Mouse (Mus musculus): ENCODE measurements around the gene Il18. TPM values are rescaled to one million over a fixed set of nuclear protein-coding genes. Genes with fewer than 3 reads are reported as not detected.

Gene Il18
- total and polyA plus RNA-seq, 3 experiments, result 0.53 to 1.2 (median 1.0) TPM

GRCm38 (mm10) chr9:50540170-50540569, 14.5 kb upstream of the Il18 start:
- no peak for DNase-seq
- no peaks in the 10 kb centered on the region for H3K36me3 ChIP-seq (ENCODE audit: control insufficient read depth, insufficient read depth, low read length)
- H3K79me2 ChIP-seq (replicated peaks; ENCODE audit: control insufficient read depth, insufficient read depth, low read length), result no peaks in the 10 kb centered on the region
- 38% methylated on average over 7 of the region's 7 CpGs for WGBS
- TF ChIP-seq CTCF (IDR thresholded peaks at IDR 0.05) (no peak), EP300 (IDR thresholded peaks at IDR 0.05; ENCODE audit: insufficient read depth, low read depth, low read length) (no peak), POLR2A (IDR thresholded peaks at IDR 0.05; ENCODE audit: insufficient read depth, low read depth, low read length) (no peak)
- no peak overlapping the region for H3K27ac ChIP-seq
- H3K27me3 ChIP-seq (ENCODE audit: control insufficient read depth, insufficient read depth, low read length), result no peaks in the 10 kb centered on the region
- no peak overlapping the region for H3K9ac ChIP-seq (ENCODE audit: low read depth, low read length)
- H3K4me1 ChIP-seq (ENCODE audit: control insufficient read depth, insufficient read depth, low read length), result no peaks in the 10 kb centered on the region
- intact Hi-C loops (cut with DNase I), result no loop called here
- H3K4me3 ChIP-seq, result no peak overlapping the region

- no peak overlapping the region for H3K9ac ChIP-seq (ENCODE audit: low read depth, low read length)
- TF ChIP-seq EP300 (IDR thresholded peaks at IDR 0.05; ENCODE audit: insufficient read depth, low read depth, low read length) (no peak), POLR2A (IDR thresholded peaks at IDR 0.05; ENCODE audit: insufficient read depth, low read depth, low read length) (no peak), CTCF (IDR thresholded peaks at IDR 0.05) (no peak)
- 68% methylated on average over 9 of the region's 9 CpGs for WGBS
- H3K36me3 ChIP-seq (ENCODE audit: control insufficient read depth, insufficient read depth, low read length), result no peaks in the 10 kb centered on the region
- no peaks in the 10 kb centered on the region for H3K79me2 ChIP-seq (replicated peaks; ENCODE audit: control insufficient read depth, insufficient read depth, low read length)
- H3K4me3 ChIP-seq, result no peak overlapping the region
- H3K27me3 ChIP-seq (ENCODE audit: control insufficient read depth, insufficient read depth, low read length), result no peaks in the 10 kb centered on the region
- no peaks in the 10 kb centered on the region for H3K4me1 ChIP-seq (ENCODE audit: control insufficient read depth, insufficient read depth, low read length)
- intact Hi-C loops (cut with DNase I), result no loop called here
- DNase-seq, result no peak
- no peak overlapping the region for H3K27ac ChIP-seq
These were observed 12.2 kb upstream of the Il18 start for GRCm38 (mm10) chr9:50542401-50542800.

GRCm38 (mm10) chr9:50547859-50548478, 6.7 kb upstream of the Il18 start:
- intact Hi-C loops (cut with DNase I), result no loop called here
- 32% methylated on average over 5 of the region's 5 CpGs for WGBS

GRCm38 (mm10) chr9:50548936-50549335, 5.7 kb upstream of the Il18 start:
- Histone ChIP-seq H3K4me1 (ENCODE audit: control insufficient read depth, insufficient read depth, low read length) (no peaks in the 10 kb centered on the region), H3K36me3 (ENCODE audit: control insufficient read depth, insufficient read depth, low read length) (no peaks in the 10 kb centered on the region), H3K9ac (ENCODE audit: low read depth, low read length) (no peak overlapping the region), H3K27me3 (ENCODE audit: control insufficient read depth, insufficient read depth, low read length) (no peaks in the 10 kb centered on the region), H3K79me2 (replicated peaks; ENCODE audit: control insufficient read depth, insufficient read depth, low read length) (no peaks in the 10 kb centered on the region), H3K27ac (no peak overlapping the region), H3K4me3 (no peak overlapping the region)
- TF ChIP-seq CTCF (IDR thresholded peaks at IDR 0.05) (no peak), POLR2A (IDR thresholded peaks at IDR 0.05; ENCODE audit: insufficient read depth, low read depth, low read length) (no peak), EP300 (IDR thresholded peaks at IDR 0.05; ENCODE audit: insufficient read depth, low read depth, low read length) (no peak)
- 78% methylated on average over 4 of the region's 4 CpGs for WGBS
- intact Hi-C loops (cut with DNase I), result no loop called here
- DNase-seq, result no peak

More at GRCm38 (mm10) chr9:50547859-50548478, 6.7 kb upstream of the Il18 start:
- Histone ChIP-seq H3K27ac (no peak overlapping the region), H3K79me2 (replicated peaks; ENCODE audit: control insufficient read depth, insufficient read depth, low read length) (no peaks in the 10 kb centered on the region), H3K4me3 (no peak overlapping the region), H3K4me1 (ENCODE audit: control insufficient read depth, insufficient read depth, low read length) (no peaks in the 10 kb centered on the region), H3K27me3 (ENCODE audit: control insufficient read depth, insufficient read depth, low read length) (no peaks in the 10 kb centered on the region), H3K9ac (ENCODE audit: low read depth, low read length) (no peak overlapping the region), H3K36me3 (ENCODE audit: control insufficient read depth, insufficient read depth, low read length) (no peaks in the 10 kb centered on the region)
- no peak for DNase-seq
- TF ChIP-seq POLR2A (IDR thresholded peaks at IDR 0.05; ENCODE audit: insufficient read depth, low read depth, low read length) (no peak), EP300 (IDR thresholded peaks at IDR 0.05; ENCODE audit: insufficient read depth, low read depth, low read length) (no peak), CTCF (IDR thresholded peaks at IDR 0.05) (no peak)

- Histone ChIP-seq H3K27me3 (ENCODE audit: control insufficient read depth, insufficient read depth, low read length) (no peaks in the 10 kb centered on the region), H3K36me3 (ENCODE audit: control insufficient read depth, insufficient read depth, low read length) (no peaks in the 10 kb centered on the region), H3K4me3 (no peak overlapping the region), H3K9ac (ENCODE audit: low read depth, low read length) (no peak overlapping the region), H3K79me2 (replicated peaks; ENCODE audit: control insufficient read depth, insufficient read depth, low read length) (no peaks in the 10 kb centered on the region), H3K27ac (no peak overlapping the region), H3K4me1 (ENCODE audit: control insufficient read depth, insufficient read depth, low read length) (no peaks in the 10 kb centered on the region)
- 59% methylated on average over 5 of the region's 5 CpGs for WGBS
- TF ChIP-seq POLR2A (IDR thresholded peaks at IDR 0.05; ENCODE audit: insufficient read depth, low read depth, low read length), result no peak
- no peak for TF ChIP-seq CTCF (IDR thresholded peaks at IDR 0.05)
- no peak for TF ChIP-seq EP300 (IDR thresholded peaks at IDR 0.05; ENCODE audit: insufficient read depth, low read depth, low read length)
- no peak for DNase-seq
- intact Hi-C loops (cut with DNase I), result no loop called here
These were observed 2.4 kb upstream of the Il18 start for GRCm38 (mm10) chr9:50552206-50552605.

- no peaks in the 10 kb centered on the region for H3K79me2 ChIP-seq (replicated peaks; ENCODE audit: control insufficient read depth, insufficient read depth, low read length)
- no peaks in the 10 kb centered on the region for H3K36me3 ChIP-seq (ENCODE audit: control insufficient read depth, insufficient read depth, low read length)
- H3K4me1 ChIP-seq (ENCODE audit: control insufficient read depth, insufficient read depth, low read length), result no peaks in the 10 kb centered on the region
- no peak overlapping the region for H3K27ac ChIP-seq
- H3K4me3 ChIP-seq, result no peak overlapping the region
- no peaks in the 10 kb centered on the region for H3K27me3 ChIP-seq (ENCODE audit: control insufficient read depth, insufficient read depth, low read length)
- TF ChIP-seq CTCF (IDR thresholded peaks at IDR 0.05) (no peak), EP300 (IDR thresholded peaks at IDR 0.05; ENCODE audit: insufficient read depth, low read depth, low read length) (no peak), POLR2A (IDR thresholded peaks at IDR 0.05; ENCODE audit: insufficient read depth, low read depth, low read length) (no peak)
- no peak overlapping the region for H3K9ac ChIP-seq (ENCODE audit: low read depth, low read length)
- WGBS, result 35% methylated on average over 2 of the region's 2 CpGs
- intact Hi-C loops (cut with DNase I), result no loop called here
- no peak for DNase-seq
These were observed 1.1 kb upstream of the Il18 start for GRCm38 (mm10) chr9:50553547-50553946.
